Mouse (Mus musculus) hindbrain, embryonic 16.5 days (tissue): ENCODE measurements around the gene 3425401B19Rik. TPM values are rescaled to one million over a fixed set of nuclear protein-coding genes. Genes with fewer than 3 reads are reported as not detected.

Source experiments
- ATAC-seq: fragments of 200-750 bp; cut with Nextera tagmentation; 2 replicates; pipeline ENCODE4 v1.8.0; 2017; ENCODE audit warnings: moderate TSS enrichment, moderate library complexity
- H3K27ac ChIP-seq: fragments of 300-500 bp; sonication (generic); 2 replicates; pipeline ENCODE4 v1.5.1; 2014; ENCODE audit warnings: low read depth, mild to moderate bottlenecking, control low read depth, low read length, moderate library complexity
- H3K27me3 ChIP-seq: fragments of 300-500 bp; sonication (generic); replicated peaks from 2 replicates; pipeline ENCODE4 v1.6.1; 2014; ENCODE audit warnings: low read length; ENCODE audit not compliant: control insufficient read depth, insufficient read depth
- H3K36me3 ChIP-seq: fragments of 300-500 bp; sonication (generic); 2 replicates; pipeline ENCODE4 v1.6.1; 2014; ENCODE audit warnings: mild to moderate bottlenecking, low read length, moderate library complexity, mixed read lengths; ENCODE audit not compliant: control insufficient read depth, insufficient read depth
- H3K4me1 ChIP-seq: fragments of 300-500 bp; sonication (generic); 2 replicates; pipeline ENCODE4 v1.6.1; 2014; ENCODE audit warnings: low read depth, low read length; ENCODE audit not compliant: control insufficient read depth, insufficient read depth
- H3K4me2 ChIP-seq: fragments of 300-500 bp; sonication (generic); 2 replicates; pipeline ENCODE4 v1.6.1; 2014; ENCODE audit warnings: mild to moderate bottlenecking, low read length, control low read depth, moderate library complexity
- H3K4me3 ChIP-seq: fragments of 300-500 bp; sonication (generic); 2 replicates; pipeline ENCODE4 v1.5.1; 2014; ENCODE audit warnings: mild to moderate bottlenecking, low read length, control low read depth, moderate library complexity
- H3K9ac ChIP-seq: fragments of 300-500 bp; sonication (generic); 2 replicates; pipeline ENCODE4 v1.6.1; 2014; ENCODE audit warnings: low read depth, mild to moderate bottlenecking, control low read depth, low read length, moderate library complexity
- H3K9me3 ChIP-seq: fragments of 300-500 bp; sonication (generic); 2 replicates; pipeline ENCODE4 v1.6.1; 2014; ENCODE audit warnings: mild to moderate bottlenecking, low read length, moderate library complexity; ENCODE audit not compliant: control insufficient read depth
- WGBS: fragments of 180-500 bp; shearing (Covaris S2); extraction: QIAGEN DNeasy Blood & Tissue Kit; methylation state at CpG from one replicate; pipeline ENCODE4 v1.1.7; 2014; 5-methylcytosine and 5-hydroxymethylcytosine counted together
- polyA plus RNA-seq: library from polyadenylated mRNA; unstranded; fragments of >200 nt; fragmentation: Nextera tagmentation; extraction: Ambion mirVana; gene quantifications from 2 replicates; pipeline ENCODE4 v1.2.1, GENCODE M21; 2015

The 3425401B19Rik gene
- polyA plus RNA-seq, 1 experiment from 2014 or later = 0.06 TPM

DNA sequence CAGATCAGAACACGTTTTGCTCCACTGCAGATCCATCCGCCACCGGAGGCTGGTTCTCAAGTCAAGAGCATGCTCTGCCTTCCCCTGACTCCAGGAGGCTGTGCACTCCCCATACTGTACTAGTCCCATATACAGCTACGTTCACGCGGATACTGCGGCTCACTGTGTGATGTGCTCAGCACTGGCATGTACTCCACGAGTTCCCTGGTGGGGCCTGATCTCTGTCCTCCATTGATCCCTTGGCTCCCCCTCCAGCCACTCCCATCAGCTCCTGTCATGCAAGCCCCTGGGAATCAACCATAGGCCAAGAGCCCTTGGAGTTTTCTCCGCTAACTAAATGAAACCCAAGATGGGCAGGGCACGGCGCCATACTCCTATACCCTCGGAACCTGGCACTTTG lies 2.6 kb downstream of the 3425401B19Rik start:
- H3K27me3 ChIP-seq = no peaks in the 10 kb centered on the region
- no peaks in the 10 kb centered on the region for H3K9me3 ChIP-seq
- H3K4me2 ChIP-seq = no peak overlapping the region
- H3K9ac ChIP-seq = no peak overlapping the region
- no peak overlapping the region for H3K4me3 ChIP-seq
- no peak for ATAC-seq
- 90% methylated on average over 12 of the region's 12 CpGs for WGBS
- H3K36me3 ChIP-seq = no peaks in the 10 kb centered on the region
- H3K27ac ChIP-seq = no peak overlapping the region
- peaks cover 14% of the 10 kb centered on the region for H3K4me1 ChIP-seq

DNA sequence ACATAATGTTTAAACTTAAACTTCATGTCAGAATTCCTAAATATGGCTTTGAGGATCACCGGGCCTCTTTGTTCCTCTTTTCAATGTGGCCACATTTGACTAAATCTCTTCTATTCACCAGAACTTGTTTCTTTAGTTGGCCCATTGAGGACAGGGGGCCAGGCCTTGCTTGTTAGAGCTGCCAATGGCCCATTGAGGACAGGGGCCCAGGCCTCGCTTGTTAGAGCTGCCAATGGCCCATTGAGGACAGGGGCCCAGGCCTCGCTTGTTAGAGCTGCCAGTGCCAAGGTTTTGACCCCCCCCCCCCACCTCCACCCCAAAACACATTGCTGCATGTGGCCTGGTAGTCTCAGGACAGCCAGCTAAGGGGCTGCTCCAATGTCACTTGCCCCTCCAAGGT lies 3.5 kb downstream of the 3425401B19Rik start:
- WGBS = 53% methylated on average over 3 of the region's 3 CpGs
- no peak for ATAC-seq
- no peak overlapping the region for H3K27ac ChIP-seq

DNA sequence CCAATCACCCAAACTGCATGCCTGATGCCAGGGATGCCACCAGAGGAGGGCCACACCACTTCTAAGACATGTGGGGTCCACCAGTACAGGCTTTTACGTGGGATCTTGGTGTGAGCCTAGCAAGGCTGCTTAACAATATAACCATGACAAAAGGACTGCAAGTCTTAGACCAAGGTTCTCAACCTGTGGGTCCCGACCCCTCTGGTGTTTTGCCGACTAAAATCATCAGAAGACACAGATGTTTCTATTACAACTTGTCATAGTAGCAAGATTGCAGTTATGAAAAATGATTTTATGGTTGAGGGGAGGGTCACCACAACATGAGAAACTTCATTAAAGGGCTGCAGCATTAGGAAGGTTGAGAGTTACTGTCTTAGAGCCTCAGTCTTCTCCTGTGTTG lies 6.5 kb downstream of the 3425401B19Rik start:
- no peak overlapping the region for H3K4me3 ChIP-seq

More for the DNA sequence above, 3.5 kb downstream of the 3425401B19Rik start:
- Histone ChIP-seq H3K36me3 (no peaks in the 10 kb centered on the region), H3K9me3 (no peaks in the 10 kb centered on the region), H3K4me2 (no peak overlapping the region), H3K4me3 (no peak overlapping the region), H3K4me1 (peaks cover 14% of the 10 kb centered on the region), H3K27me3 (no peaks in the 10 kb centered on the region), H3K9ac (no peak overlapping the region)

DNA sequence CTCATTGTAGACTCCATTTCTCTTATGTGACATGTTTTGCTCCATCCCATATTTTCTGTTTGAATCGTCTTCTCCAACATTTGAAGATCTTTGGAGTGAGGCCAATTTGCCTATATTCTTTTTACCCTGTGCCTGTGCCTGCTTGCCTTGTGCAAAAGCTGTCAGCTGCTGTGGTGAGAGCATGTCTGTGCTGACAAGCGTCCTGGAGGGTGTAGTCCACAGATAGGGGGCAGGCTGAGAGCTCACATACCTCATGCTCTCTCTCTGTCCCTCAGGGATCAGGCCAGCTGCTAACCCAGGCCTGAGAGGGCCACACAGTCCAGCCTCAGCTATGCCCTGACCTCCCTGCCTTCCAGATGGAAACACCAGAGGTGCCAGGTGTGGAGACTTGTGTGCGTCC lies 11.9 kb downstream of the 3425401B19Rik start:
- H3K4me3 ChIP-seq = no peak overlapping the region
- WGBS = 54% methylated on average over 3 of the region's 3 CpGs
- H3K9me3 ChIP-seq = no peaks in the 10 kb centered on the region
- H3K36me3 ChIP-seq = no peaks in the 10 kb centered on the region
- no peak overlapping the region for H3K9ac ChIP-seq
- H3K4me1 ChIP-seq = no peaks in the 10 kb centered on the region
- H3K4me2 ChIP-seq = no peak overlapping the region
- H3K27me3 ChIP-seq = no peaks in the 10 kb centered on the region
- no peak for ATAC-seq
- H3K27ac ChIP-seq = no peak overlapping the region

More for the DNA sequence above, 6.5 kb downstream of the 3425401B19Rik start:
- H3K9me3 ChIP-seq = no peaks in the 10 kb centered on the region
- 63% methylated on average over 3 of the region's 3 CpGs for WGBS
- peaks cover 6% of the 10 kb centered on the region for H3K4me1 ChIP-seq
- no peak overlapping the region for H3K9ac ChIP-seq
- H3K4me2 ChIP-seq = no peak overlapping the region
- ATAC-seq = no peak
- no peaks in the 10 kb centered on the region for H3K27me3 ChIP-seq
- H3K36me3 ChIP-seq = no peaks in the 10 kb centered on the region
- H3K27ac ChIP-seq = no peak overlapping the region

DNA sequence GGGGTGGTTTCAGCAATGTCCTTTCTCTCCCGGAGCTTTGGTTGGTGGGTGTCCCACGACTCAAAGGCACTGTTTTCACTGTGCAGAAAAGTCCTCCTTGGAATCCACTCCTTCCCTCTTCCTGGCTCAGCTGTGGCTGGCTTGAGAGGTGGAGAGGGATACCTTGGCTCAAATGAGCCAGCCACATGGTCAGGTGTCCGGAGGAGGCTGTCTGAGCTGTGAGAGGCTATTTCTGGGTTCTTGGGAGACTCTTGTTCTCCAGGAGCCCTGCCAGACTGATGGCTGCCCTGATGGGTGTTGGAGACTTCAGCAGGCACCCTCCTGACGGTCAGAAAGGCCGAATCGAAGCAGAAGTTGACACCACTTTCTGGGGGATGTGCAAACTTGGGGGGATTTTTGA lies 22.0 kb downstream of the 3425401B19Rik start:
- Histone ChIP-seq H3K4me1 (no peaks in the 10 kb centered on the region), H3K9me3 (no peaks in the 10 kb centered on the region), H3K36me3 (no peaks in the 10 kb centered on the region), H3K27ac (no peak overlapping the region), H3K27me3 (no peaks in the 10 kb centered on the region; the same call in 1 of the 2 replicates), H3K4me3 (no peak overlapping the region), H3K9ac (no peak overlapping the region), H3K4me2 (no peak overlapping the region)
- no peak for ATAC-seq
- WGBS = 87% methylated on average over 6 of the region's 6 CpGs

DNA sequence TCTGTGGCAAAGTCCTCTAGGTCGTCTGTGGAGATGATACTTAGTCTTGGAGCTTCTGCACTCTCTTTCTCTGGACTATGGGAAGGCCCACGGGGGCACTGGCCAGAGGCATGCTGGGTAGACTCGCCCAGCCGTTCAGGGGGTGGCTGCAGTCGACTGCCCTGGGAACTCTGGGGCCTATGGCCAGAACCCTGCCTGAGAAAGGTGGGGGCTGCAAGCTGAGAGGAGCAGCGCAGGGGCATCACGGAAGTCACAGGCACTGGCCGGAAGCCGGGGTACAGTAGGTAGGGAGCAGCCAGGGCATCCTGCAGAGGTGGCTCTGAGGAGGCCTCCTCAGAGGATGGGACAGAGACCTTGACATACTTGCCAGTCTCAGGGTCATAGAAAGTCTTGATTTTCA lies 25.3 kb downstream of the 3425401B19Rik start:
- no peaks in the 10 kb centered on the region for H3K4me1 ChIP-seq
- 87% methylated on average over 9 of the region's 9 CpGs for WGBS
- no peak overlapping the region for H3K4me2 ChIP-seq
- no peaks in the 10 kb centered on the region for H3K9me3 ChIP-seq
- ATAC-seq = no peak
- no peaks in the 10 kb centered on the region for H3K36me3 ChIP-seq
- H3K27ac ChIP-seq = no peak overlapping the region
- H3K9ac ChIP-seq = no peak overlapping the region
- no peaks in the 10 kb centered on the region; the same call in 1 of the 2 replicates for H3K27me3 ChIP-seq
- H3K4me3 ChIP-seq = no peak overlapping the region

DNA sequence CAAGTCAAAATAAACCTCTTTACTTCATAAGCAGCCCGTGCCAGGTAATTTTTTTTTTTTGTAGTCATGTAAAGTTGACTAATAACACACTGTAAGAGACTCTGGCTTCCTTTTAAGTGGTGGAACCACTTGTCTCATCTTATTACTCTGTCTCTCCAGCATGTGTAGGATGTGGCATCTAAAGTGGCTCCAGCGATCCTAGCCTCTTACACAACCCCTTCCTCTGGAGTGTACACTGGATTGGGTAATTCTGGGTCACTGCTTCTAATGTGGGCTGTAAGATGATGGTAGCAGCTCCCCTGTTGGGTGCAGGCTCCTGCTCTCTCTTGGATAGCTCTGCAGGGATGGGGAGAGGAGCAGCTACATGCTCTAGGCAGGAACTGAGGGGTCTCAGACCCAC lies 46.6 kb downstream of the 3425401B19Rik start:
- H3K9ac ChIP-seq = no peak overlapping the region
- no peaks in the 10 kb centered on the region for H3K27me3 ChIP-seq
- WGBS = 85% methylated on average over 2 of the region's 2 CpGs
- no peaks in the 10 kb centered on the region for H3K4me1 ChIP-seq
- no peak overlapping the region for H3K4me3 ChIP-seq
- no peak for ATAC-seq
- no peaks in the 10 kb centered on the region for H3K36me3 ChIP-seq
- no peaks in the 10 kb centered on the region for H3K9me3 ChIP-seq
- no peak overlapping the region for H3K27ac ChIP-seq
- H3K4me2 ChIP-seq = no peak overlapping the region

DNA sequence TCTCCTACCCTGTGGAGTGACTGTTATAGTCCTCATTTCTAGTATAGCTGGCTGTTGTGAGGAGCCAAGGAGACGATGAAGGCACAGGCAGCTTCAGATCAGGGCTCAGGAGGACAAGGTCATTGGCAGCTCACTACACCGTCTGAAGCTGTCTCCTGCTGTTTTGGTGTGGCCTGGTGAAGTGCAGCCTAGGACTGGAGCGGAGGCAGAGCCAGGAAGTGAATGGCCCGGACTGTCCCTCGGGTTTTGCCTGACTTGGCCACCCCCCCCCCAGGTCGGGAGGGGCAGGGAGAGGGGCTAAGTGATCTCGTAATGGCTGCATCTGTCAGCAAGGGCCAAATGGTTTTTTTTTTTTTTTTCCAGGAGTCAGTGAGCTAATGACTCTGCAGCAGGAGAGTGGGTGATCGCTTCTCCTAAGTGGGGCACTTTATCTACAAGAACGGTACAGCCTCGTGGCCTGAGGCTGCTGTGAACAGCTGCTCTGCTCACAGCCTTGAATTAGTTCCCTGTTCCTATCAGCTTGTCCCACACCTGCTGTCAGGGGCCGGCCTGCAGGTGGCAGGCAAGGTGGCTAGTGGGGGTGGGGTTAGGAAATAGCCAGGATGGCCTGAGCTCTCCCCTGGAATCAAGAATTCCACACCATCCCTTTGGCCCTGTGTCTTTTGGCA lies 50.9 kb downstream of the 3425401B19Rik start:
- Histone ChIP-seq H3K27ac (no peak overlapping the region), H3K4me2 (no peak overlapping the region), H3K27me3 (no peaks in the 10 kb centered on the region), H3K4me3 (no peak overlapping the region), H3K36me3 (no peaks in the 10 kb centered on the region), H3K4me1 (no peaks in the 10 kb centered on the region), H3K9ac (no peak overlapping the region), H3K9me3 (no peaks in the 10 kb centered on the region)
- ATAC-seq = 0 out of 2 replicates have a peak, but pooled peaks have one; percentile 54
- WGBS = 27% methylated on average over 11 of the region's 11 CpGs

DNA sequence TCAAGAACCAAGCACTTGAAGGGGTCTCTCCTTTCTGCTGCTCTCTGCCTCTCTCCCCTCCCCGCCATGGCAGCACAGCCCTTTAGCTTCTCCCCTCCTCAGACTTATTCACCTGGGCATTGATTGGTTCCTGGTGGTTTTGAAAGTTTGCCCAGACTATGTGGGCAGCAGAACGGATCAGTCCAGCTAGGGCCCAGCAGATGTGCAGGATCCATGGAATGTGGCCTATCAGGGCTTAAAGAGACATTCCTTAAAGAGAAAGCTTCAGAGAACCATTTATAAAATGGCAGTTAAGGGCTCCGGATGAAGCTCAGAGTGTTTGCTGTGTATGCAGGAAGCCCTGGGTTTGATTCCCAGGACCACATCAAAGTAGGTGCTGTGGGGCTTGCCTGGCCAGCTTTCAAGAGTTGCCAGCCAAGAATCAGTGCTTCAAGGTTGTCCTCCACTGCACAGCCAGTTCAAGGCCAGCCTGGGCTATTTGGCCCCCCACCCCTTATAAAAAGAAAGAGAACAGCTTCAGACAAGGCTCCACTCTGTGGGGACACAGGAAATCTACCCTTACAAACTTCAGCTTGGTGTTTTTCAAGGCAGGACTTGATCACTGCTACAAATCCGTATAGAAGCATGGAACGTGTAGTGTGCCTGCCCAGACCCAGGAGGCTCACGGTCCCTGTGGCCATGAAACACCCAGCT lies 52.0 kb downstream of the 3425401B19Rik start:
- no peak overlapping the region for H3K4me3 ChIP-seq
- no peaks in the 10 kb centered on the region for H3K27me3 ChIP-seq
- H3K9me3 ChIP-seq = no peaks in the 10 kb centered on the region
- H3K4me1 ChIP-seq = no peaks in the 10 kb centered on the region
- no peak overlapping the region for H3K4me2 ChIP-seq
- 75% methylated on average over 5 of the region's 6 CpGs for WGBS
- H3K9ac ChIP-seq = no peak overlapping the region
- no peak overlapping the region for H3K27ac ChIP-seq
- ATAC-seq = no peak
- H3K36me3 ChIP-seq = no peaks in the 10 kb centered on the region
